Mouse (Mus musculus): ENCODE measurements around the gene Reln.
A peak's percentile ranks its signal among the peaks of the same experiment; 100 is the strongest.

Gene Reln

GRCm38 (mm10) chr5:21919281-21919780, 425.2 kb downstream of the Reln start:
- DNase-seq: no peak

- DNase-seq: no peak
These were observed 428.5 kb downstream of the Reln start for GRCm38 (mm10) chr5:21915973-21916372.

DNA sequence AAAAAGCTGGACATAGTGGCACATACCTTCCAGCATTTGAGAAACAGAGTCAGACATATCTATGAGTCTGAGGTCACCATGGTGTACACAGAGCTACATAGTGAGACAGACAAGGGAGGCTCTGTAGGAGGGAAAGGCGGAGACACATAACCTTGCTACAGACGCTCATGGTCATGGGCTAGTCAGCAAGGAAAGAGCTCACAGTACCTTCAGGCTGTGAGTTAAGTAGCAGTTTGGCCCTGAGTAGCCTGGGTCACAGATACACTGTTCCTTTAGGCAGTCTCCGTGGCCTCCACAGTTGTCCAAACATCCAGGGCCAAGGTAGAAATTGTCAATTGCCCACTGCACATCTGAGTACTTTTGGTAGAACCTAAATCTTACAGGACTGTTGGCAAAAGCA, 429.7 kb downstream of the Reln start:
- no peak for DNase-seq

DNA sequence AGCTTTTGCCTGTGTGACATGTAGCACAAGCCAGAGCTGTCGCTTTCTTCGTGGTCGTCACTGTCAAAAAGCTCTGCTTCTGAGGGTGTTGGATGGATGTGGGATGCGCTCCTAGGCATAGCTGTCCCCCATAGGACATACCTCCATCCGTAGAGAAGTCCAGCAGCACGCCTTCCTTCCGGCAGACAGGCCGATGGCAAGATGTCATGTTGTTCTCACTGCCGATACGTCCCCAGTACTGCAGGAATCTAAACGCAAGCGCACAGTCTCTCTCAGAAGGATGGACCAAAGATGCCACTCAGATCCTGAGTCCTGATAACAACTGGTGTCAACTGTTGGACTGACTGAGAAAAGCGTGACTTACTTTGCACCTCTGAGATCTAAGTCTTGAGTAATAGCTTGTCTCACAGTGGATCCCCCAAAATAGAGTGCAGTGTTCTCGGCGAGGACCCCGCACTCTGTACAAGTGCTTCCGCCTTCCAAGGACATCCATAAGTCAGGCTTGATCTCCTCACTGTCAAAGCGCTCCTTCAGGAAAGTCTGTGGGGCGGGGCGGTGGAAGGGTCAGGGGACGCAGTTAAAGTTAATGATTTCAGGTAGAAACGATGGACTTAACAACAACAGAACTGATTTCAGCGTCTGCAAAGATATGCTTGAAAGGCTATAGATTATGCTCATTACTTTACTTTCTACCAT, 431.5 kb downstream of the Reln start:
- no peak for DNase-seq

GRCm38 (mm10) chr5:21910726-21911125, 433.8 kb downstream of the Reln start:
- no peak for DNase-seq

DNA sequence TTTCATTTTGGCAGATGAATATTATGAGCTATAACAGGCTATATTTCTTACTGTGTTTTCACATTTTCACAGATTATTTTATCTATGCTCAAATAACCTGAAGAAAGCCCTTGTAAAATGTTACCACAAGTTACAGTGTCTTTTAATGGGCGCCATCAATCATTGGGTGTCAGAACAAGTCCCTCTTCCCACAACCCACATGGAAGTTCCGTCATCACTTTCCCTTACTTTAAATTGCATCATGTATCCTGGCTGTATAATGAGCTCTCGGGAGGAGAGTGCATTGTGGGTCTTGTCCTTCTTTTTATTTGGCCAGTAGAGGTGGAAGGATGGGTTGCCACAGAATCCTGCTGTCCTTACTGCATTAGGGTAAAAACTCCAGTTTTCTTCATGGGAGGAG, 434.8 kb downstream of the Reln start:
- DNase-seq: no peak

- no peak for DNase-seq
These were observed 443.1 kb downstream of the Reln start for GRCm38 (mm10) chr5:21901411-21901810.

DNA sequence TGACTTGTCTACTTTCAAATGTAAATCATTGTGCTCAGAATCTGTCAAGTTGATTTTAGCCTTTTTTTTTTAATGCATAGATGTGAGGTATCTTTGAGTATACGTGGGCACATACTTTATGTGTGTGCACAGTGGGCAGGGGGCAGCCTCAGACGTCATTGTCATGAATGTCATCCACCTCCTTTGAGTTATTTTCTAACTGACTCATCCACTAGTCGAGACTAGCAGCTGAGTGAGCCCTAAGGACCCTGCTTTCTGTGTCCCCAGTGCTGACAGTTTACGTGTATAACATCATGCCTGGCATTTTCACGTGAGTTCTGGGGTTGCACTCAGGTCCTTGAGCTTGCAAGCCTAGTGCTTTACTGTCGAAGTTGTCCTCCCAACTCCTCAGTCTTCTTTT, 443.6 kb downstream of the Reln start:
- no peak for DNase-seq

- DNase-seq: peak; percentile 45
These were observed 445.6 kb downstream of the Reln start for GRCm38 (mm10) chr5:21898875-21899274.

DNA sequence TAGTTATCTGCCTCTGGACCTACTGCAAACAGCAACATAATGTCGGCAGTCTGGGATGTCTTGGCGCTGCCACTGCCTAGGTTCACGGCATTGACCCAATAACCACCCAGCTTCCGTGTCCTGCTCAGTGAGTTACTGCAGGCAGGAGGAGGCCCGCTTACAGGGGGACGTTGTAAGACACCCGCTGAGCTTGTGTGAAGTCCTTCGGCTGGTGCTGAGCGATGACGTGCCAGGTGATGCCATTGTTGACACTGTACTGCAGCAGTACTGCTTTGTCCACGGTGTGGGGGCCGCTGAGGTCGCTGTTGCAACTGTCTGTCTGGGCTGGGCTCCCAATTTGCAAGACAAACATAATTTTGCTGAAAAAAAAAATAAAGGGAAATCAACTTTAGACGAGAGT, 447.9 kb downstream of the Reln start:
- no peak for DNase-seq

- DNase-seq: no peak
These were observed 450.3 kb downstream of the Reln start for GRCm38 (mm10) chr5:21894168-21894567.

- no peak for DNase-seq
These were observed 477.8 kb downstream of the Reln start for GRCm38 (mm10) chr5:21866750-21867149.

DNA sequence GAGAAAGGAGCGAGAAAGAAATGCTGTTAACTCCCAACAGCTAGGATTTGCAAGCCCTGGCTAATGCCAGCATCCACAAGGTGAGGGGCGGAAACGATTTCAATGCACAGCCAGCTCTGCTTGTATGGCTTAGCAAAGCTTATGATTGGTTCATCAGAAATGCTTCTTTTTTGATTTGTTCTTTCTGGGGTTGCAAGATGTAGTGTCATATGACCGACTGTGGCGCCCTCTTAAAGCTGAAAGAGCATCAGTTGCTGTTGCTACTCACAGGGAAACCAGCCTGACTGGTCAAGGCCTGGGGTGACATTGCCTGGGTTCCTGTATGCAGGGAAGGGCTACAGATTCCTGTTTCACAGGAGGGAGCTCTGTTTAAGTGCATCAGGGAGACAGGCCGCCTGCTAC, 478.2 kb downstream of the Reln start:
- peak; percentile 4 for DNase-seq

- DNase-seq: no peak
These were observed 479.0 kb downstream of the Reln start, which contains the start of gene Slc26a5 for GRCm38 (mm10) chr5:21865346-21866107. Gene Slc26a5 (minus strand): TSS chr5:21865604.

GRCm38 (mm10) chr5:21858653-21859052, 485.8 kb downstream of the Reln start:
- no peak for DNase-seq

DNA sequence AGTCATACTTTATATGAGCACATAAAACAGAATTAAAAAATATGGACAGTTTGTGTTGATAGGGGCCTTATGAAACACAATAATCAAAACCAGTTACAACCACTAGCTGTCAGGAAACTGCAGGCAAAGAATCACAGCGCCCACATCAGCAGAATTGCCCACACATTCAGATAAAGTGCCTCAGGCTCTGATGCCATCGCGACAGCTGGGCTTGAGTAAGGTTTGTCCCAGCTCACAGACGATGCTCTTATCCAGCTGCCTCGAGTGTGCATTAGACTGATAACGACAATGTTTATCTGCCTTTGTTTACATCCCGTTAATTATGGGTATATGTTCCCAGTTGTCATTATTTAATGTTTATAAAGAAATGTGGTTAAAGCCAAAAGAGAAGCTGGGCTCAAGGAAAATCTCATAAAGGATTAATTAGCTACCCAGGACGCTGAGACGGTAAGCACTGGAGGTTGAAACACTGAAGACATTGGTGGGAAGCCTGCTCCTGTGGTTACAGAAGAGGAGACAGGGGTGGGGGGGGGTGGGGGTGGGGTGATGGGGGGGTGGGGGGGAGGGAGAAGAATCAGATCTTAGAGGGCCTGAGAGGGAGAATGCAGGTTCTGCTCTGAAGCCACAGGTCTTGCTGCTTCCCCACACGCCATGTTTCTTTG, 492.7 kb downstream of the Reln start:
- no peak for DNase-seq

- no peak for DNase-seq
These were observed 497.1 kb downstream of the Reln start for GRCm38 (mm10) chr5:21847438-21847837.

DNA sequence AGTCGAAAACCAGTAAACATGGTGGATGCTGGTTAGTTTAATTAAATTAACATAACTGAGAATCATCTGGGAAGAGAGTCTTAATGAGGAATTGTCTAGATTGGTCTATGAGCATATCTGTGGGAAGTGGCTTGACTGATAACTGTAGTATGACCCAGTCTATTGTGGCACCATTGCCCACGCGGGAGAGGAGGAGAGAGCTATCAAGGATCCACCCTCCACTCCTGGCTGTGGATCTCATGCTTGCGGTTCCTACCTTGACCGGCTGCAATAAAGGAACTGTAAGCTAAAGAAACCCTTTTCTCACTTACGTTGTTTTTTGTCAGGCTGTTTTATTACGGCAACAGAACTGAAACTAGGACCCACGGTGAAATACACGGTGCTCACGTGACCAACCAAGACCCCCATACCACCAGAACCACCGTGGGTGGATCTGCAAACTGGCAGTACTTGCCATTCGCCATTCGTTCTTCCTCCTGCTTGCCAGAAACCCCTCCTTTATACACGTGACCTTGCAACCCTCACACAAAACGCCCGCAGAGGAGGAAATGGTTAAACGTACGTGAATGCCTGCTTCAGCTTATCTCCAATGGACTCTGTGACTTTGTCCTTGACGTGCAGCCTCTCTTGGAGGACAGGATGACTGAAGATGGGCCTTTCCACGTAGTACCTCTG, 497.7 kb downstream of the Reln start:
- no peak for DNase-seq

GRCm38 (mm10) chr5:21844676-21845075, 499.8 kb downstream of the Reln start:
- DNase-seq: no peak
